Mouse (Mus musculus): Measurements from ENCODE around the gene Ctnnd2. TPM values are rescaled to one million over a fixed set of nuclear protein-coding genes. Genes with fewer than 3 reads are reported as not detected.

Ctnnd2 gene
- polyA plus RNA-seq, 1 experiment, result not detected

DNA sequence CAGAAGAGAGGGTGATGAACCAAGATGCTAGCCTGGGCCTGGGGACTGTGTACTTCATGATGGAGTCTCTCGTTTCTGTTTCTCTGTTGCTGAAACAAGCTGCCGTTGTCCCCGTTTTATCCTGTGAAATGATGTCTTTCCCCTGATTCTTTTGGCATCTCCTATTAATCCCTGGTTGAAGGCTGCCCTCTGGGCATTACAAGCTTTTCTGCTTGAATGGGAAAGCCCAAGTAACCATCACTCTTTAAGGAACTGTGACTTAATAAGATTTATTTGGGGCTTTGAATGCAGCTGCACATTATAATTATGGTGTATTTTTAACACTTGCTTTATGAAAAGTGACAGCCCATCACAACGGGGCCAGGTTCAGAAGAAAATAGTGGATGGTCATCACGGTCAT lies 40.4 kb downstream of the Ctnnd2 start:
- no peak for TF ChIP-seq GATA1 (IDR thresholded peaks at IDR 0.05; ENCODE audit: low read length)

DNA sequence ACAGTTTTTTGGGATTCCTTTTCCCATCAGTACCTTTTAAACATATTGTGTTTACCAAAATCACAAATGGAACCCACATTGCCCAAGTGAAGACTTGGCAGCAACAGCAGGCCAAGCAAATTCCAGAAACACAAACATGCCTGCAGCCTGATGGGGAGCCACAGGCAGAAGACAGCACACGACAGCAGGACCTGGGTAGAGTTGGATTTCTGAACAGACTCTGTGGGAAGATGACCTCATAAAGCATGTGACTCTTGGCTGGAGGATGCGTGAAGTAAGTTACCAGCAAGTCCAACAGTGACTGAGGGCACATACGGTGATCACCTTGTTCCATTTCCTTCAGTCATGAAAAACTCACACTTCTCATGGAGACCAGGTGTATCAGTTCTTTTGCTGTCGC lies 43.5 kb downstream of the Ctnnd2 start:
- no peak for TF ChIP-seq GATA1 (IDR thresholded peaks at IDR 0.05; ENCODE audit: low read length)

DNA sequence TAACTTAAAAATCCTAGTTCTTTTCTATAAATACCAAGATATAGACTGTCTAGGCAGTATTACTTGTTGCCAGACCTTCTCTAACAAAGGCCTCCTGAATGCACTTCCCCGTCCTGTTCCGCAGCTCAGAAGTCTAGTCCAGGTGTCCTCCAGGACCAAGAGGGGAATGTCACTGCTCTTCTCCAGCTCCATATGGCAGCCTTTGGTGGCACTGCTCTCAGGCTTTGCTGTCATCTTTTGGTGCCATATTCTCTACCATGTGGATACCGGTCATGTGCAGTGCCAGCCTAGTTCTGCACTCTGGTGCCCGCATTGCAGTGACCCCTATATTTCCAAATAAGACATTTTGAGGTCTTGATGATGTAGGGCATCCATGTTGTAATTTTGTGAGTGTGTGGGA lies 56.7 kb downstream of the Ctnnd2 start:
- TF ChIP-seq GATA1 (IDR thresholded peaks at IDR 0.05; ENCODE audit: low read length), result no peak

DNA sequence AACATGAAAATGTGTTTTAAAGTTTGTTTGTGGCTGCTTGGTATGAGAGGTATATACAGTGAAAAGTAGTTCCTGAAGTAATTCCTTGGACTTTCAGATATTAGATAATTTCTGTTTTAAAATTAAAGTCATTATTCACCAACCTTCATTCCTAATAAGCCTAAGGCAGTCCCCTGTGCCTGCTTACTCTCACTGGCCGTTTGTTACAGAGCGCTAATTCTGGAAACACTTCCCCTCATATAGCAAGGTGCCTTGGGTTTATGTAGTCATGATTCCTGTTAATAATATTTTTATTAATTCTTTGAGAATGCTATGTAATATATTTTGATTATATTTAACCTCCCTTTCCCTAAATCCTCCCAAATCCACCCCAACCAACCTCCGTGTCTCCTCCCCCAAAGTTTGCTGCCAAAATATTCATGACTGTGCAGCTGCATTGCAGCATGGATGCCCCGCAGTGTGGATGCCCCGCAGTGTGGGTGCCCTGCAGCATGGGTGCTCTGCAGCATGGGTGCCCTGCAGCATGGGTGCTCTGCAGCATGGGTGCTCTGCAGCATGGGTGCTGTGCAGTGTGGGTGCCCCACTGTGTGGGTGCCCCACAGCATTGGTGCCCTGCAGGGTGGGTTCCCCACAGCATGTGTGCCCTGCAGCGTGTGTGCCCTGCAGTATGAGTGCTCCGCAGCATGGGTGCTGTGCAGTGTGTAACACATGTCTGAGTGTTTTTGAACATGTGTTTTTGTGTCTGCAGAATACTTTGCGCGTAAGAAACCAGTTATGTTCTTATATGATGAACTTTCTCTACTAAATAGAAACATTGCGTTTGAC lies 63.0 kb downstream of the Ctnnd2 start:
- TF ChIP-seq GATA1 (IDR thresholded peaks at IDR 0.05; ENCODE audit: low read length), result no peak

DNA sequence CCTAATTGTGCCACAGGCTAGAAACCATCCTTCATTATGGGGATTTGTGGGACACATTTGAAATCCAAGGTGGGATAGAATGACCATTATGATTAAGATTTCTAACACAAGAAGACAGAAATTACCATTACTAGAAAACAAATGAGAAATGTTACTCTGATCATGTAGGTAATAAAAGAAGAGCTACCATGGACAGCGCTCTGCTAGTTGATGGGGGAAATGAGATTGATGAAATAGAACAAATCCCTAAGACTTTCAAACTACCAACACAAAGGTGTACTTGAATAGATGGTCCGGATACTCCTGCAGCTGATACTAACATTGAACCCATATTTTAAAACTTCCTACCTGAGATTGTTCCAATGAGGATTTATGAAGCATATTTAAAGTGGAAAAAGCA lies 68.5 kb downstream of the Ctnnd2 start:
- TF ChIP-seq GATA1 (IDR thresholded peaks at IDR 0.05; ENCODE audit: low read length), result no peak

DNA sequence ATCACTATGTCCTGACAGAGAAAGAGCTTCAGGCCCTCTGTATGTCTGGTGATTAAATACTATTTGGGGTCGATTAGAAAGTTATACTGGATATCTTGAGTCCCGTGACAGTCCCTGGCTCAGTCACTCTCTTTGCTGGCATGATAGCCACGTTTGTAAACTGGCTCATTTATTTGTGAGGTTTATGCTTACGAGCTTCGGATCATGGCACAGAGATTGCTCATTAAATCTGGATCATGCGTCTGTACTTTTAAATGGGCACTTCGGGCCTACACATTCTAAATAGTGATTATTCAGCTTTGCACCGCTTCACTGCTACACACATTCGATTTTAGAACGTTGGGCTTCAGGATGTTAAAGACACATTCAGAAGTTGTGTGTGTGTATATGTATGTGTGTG lies 96.4 kb downstream of the Ctnnd2 start:
- no peak for TF ChIP-seq GATA1 (IDR thresholded peaks at IDR 0.05; ENCODE audit: low read length)

DNA sequence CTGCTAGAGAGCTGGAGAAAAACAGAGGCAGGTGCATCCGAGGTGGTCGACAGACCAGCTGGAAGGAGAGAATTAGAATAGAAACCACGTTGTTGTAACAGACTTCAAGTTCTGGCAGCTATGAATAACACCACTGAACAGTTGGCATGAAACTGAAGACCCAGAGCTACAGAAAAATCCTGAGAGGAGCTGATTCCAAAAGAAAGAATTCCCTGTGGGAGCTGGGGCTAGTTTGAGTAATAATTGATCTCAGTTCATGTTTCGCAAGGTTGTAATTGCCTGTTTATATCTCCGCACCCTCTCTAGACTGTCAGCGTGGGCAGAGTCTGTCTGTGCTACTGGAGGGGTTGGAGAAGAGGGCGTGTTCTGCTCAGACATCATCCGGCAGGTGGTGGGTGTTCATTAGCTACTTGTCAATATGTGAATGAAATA lies 98.8 kb downstream of the Ctnnd2 start:
- no peak for TF ChIP-seq GATA1 (IDR thresholded peaks at IDR 0.05; ENCODE audit: low read length)

DNA sequence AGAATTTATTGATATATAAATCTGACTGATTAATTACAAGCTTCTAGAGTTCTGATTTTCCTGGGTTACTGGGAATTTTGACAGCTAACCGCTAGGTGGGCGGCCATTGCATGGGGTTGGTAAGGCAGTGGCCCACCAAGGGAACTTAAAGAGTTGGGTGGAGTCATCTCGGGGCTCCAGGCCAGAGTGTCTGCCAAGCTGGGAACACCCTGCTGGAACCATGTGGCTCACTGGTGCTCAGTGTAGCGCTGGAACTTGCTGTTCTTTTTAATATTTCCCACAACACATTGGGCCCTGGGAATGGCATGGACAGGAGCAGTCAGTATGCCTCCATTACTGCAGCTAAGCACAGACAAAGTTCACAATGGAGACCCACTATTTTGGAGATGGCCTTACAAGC lies 99.9 kb downstream of the Ctnnd2 start:
- TF ChIP-seq GATA1 (IDR thresholded peaks at IDR 0.05; ENCODE audit: low read length), result no peak

DNA sequence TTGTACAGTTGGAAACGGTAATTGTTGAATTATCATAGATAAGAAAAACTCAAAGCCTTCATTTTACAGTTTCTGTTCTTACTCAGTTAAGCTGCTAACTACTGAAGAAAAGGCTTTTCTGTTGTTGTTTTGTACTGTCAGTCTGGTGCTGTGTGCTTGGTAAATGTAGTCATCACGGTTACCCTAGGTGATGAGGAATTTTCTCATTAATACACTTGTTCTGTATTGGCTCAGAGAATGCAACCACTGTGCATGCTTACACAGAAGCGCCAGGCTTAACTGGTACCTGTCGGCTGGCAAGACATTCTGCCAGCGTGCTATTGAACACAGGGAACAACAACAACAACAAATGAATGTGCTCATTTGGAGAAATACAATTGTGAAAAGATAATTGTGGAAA lies 103.3 kb downstream of the Ctnnd2 start:
- no peak for TF ChIP-seq GATA1 (IDR thresholded peaks at IDR 0.05; ENCODE audit: low read length)

DNA sequence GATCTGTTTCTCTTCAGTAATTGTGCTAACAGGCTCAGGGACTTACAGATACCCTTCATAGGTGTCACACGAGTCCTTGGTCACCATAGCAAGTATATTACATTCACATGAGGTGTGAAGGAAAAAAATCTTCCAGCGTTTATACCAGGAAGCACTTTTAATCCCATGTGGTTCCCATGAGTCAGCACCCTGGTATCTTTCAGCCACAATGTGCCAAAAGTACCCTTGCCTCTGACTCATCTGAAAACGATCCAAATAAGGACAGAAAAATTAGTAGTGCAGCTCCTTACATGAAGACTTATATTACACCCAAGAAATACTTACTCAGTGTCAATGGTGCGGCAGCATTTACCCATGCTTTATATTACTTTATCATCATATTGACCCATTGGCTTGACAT lies 104.3 kb downstream of the Ctnnd2 start:
- no peak for TF ChIP-seq GATA1 (IDR thresholded peaks at IDR 0.05; ENCODE audit: low read length)

DNA sequence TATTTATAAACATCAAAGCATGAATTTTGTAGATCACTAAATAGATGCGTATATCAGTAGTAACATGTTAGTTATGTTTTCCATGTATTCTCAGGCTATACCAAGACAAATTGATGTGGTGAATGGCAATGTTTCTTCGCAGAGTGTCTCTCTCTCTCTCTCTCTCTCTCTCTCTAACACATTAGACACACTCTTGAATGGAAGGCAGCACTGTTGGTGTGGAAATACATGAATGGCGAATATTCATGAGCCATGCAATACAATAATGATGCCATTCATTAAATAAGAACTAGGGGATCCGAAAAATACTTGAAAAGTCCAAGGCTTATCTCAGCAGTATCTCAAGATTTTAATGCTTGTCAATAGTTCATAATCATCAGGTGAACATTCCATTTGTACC lies 106.2 kb downstream of the Ctnnd2 start:
- TF ChIP-seq GATA1 (IDR thresholded peaks at IDR 0.05; ENCODE audit: low read length), result no peak

DNA sequence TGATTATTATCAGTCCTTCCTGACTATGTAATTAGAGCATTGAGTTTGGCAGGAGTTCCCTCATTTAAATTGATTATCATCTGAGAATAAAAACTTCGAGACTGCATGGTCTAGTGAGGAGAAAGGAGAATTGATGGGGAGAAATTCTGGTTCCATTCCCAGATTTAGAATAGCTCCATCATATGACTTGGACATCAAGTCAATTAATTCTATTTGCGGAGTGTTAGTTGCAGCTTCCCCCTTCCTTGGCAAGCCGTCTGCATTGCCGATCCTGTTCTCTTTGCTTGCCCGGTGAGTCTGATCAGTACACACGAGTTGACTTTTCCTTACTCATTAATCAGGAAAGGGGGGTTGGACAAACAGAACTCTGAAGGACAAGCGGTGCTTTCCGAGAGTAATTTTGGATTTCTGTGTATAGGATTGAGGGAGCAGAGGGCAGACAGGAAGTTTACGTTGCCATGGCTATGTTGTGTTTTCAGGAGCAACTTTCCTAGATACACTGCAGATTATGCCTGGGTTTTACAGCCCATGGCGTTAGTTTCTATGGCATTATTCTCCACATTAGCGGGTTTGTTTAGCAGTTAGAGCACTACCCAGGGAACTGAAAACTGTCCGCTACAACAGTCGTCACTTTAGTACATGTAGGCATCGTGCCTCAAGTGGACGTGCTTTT lies 113.3 kb downstream of the Ctnnd2 start:
- TF ChIP-seq GATA1 (IDR thresholded peaks at IDR 0.05; ENCODE audit: low read length), result no peak

DNA sequence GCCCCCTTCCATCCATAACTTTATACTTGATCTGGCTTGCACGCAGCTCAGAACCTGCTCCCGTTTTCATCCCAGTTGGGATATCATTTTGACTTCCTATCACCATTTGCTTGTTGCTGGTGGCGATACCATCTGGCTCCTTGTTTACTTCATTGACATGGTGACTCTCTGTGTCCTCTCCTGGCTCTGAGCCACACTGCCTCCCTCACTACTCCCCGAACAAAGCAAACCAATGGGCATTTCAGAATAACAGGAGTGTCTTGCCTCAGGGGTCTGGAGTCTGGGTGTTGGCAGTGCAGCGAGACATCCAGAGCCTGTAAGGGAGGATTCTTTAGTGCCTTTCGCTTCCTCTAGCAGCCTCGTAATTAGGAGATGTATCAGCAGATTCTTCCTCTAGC lies 113.9 kb downstream of the Ctnnd2 start:
- no peak for TF ChIP-seq GATA1 (IDR thresholded peaks at IDR 0.05; ENCODE audit: low read length)

DNA sequence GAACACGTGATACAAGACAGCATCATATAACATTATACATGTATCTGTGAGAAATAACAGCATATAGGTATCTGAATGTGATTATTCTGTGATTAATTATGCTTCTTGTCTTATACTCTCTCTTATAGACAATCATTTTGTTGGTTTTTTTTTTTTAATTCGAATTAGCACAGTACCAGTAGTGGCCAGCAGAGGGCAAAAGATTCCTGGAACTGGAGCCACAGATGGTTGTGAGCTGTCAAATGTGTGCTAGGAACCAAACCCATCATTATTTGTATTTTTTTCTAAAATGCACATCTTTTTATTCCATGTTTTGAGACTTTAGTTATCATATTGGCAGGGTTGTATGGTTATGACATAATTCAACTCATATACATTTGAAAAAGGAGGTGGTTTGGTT lies 130.4 kb downstream of the Ctnnd2 start:
- no peak for TF ChIP-seq GATA1 (IDR thresholded peaks at IDR 0.05; ENCODE audit: low read length)

DNA sequence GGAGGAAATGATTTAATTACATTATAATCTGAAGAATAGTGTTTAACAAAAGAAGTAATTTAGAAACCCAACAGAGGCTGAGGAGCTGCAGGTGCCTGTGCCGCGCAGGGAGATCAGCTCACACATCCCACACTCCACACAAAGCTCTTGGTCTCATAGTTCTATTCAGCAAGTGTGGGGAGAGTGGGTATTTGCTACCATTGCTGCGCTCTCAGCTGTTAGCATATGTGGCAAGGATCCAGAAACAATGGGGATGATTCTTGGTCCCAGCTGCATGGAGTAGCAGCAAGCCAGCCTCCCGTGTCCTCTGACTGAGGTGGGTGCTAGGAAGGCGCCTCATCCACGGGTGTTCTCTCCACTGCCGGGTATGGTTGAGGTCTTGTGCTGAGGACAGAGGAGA lies 134.0 kb downstream of the Ctnnd2 start:
- no peak for TF ChIP-seq GATA1 (IDR thresholded peaks at IDR 0.05; ENCODE audit: low read length)

DNA sequence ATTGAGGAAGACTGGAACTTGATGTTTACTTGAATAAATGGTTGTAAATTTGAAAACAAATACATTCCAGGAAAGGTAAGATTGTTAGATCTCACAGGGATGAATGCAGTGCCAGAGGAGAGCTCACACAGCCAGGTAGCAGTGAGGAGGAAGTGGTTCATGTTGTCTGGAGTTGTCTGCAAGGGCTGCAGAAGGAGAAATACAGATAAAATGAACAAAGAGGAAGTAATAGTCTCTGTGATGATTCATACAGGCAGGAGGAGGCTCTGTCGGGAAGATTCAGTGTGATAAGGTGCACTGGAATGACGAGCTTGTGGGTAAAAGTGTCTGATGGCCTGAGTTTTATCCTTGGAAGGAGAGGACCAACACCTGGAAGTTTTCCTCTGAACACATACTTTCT lies 150.2 kb downstream of the Ctnnd2 start:
- no peak for TF ChIP-seq GATA1 (IDR thresholded peaks at IDR 0.05; ENCODE audit: low read length)

All from G1E-ER4 (cell line).